Mouse (Mus musculus) gonadal fat pad, adult 2 months (tissue): ENCODE data around the gene Csf2ra. TPM values are rescaled to one million over a fixed set of nuclear protein-coding genes. Genes with fewer than 3 reads are reported as not detected.
"Not testable (repeated sequence)": the region's sequence is repeated elsewhere in the genome, so short reads cannot be mapped to it uniquely, and the experiment has no call there.

Experiments used
- DNase-seq: peaks from one replicate; pipeline ENCODE4 v3.0.0-alpha.2; 2012; ENCODE audit warnings: low read depth
- polyA plus RNA-seq: library from polyadenylated mRNA; depleted of rRNA; stranded (reverse); fragments of >200 nt; gene quantifications from 2 replicates; pipeline ENCODE4 v1.2.3, GENCODE M21; 2012; rRNA removed

The Csf2ra gene
- 108 and 120 TPM in 2 replicates for polyA plus RNA-seq

DNA sequence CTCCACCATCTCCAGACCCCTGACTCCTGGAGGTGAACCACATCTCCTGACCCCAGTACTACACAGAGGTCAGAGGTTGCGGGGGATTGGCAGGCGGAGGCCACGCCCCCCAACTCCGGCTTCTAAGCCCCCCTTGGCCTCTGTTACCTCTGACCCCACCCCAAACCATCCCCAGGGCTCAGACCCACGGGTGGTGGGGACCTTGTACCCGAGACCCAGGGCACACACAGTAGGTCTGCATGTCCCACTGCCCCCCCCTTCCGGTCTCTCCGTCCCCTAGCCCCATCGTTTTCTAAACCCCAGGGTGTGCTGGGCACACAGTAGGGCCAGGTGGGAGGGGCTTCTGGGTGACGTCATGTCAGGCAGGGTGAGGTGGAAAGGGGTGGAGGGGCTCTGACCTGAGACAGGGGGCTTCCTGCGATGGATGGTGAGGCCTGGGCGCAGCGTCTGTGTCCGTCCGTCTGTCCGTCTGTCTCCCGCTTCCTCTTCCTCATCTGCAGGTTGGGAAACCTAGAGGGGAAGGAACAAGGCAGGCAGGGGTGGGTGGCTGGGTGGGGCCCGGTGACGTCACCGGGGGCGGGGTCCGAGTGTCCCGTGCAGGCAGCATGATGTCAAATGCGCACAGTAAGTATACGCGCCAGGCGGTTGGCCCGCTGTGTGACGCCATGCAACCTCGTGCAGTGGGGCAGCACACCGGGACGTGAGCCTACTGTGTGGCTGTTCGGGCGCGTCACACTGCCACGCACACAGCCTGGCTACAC, at the start of gene Csf2ra:
TSS of gene Csf2ra (minus strand) at position 489 of the 761 bp plus-strand sequence.
- DNase-seq = no peak

DNA sequence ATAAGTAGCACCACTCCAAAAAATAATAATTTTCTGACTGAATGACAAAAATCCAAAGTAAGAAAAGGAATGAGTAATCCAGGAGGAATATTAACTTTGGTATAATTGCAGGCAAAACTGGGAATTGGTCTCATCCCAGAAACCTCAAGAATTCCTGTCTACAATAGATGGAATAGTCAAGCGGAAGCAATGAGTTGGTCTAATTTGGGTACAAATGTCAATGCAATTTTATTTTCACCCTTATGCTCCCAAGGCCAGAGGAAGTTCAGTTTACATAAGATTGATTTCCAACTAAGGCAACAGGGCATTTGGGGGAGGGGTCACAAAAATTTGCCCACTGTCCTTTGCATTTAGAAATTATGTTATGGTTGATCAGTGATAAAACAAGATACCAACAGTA, 47.2 kb upstream of the Csf2ra start:
- DNase-seq = no peak

- not testable (repeated sequence) for DNase-seq
Measured at GRCm38 (mm10) chr19:61269141-61269540, 40.9 kb upstream of the Csf2ra start.

DNA sequence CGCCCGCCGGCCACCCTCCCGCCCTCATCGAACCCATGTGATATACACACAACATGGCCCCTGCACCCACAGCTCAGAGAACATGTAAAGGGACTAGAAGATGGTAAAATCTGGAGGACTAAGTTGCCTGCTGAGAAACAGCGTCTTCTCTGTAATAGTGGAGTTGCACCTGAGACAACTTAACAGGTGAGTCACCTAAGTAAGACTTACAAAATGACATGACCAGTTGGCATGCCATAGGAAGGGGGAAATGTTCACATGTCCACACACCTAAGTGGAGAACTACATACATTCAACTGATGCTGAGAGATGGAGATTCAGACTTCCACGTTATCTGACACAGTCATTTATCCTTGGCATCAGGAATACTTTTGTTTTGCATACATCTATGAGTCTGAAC, 38.9 kb upstream of the Csf2ra start:
- DNase-seq = no peak

DNA sequence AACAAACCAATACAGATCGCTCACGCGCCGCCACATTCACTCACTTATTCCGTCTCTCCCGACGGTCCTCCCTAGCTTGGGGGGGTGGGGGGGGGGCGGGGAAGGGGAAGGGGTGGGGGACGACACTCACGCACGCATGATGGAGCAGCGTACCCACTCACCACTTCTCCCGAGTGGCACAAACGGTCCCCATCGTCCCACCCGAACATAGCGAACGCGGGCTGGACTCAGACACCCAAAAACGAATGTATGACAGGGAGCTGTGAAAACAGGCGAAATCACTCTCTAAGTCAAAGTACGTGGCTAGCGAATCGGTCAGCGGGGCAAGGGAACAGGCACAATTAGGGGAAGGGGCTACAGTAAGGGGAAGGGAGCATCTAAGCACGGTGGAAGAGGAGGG, 38.4 kb upstream of the Csf2ra start:
- DNase-seq = no peak

GRCm38 (mm10) chr19:61266246-61266615, 38.0 kb upstream of the Csf2ra start:
- DNase-seq = no peak

DNA sequence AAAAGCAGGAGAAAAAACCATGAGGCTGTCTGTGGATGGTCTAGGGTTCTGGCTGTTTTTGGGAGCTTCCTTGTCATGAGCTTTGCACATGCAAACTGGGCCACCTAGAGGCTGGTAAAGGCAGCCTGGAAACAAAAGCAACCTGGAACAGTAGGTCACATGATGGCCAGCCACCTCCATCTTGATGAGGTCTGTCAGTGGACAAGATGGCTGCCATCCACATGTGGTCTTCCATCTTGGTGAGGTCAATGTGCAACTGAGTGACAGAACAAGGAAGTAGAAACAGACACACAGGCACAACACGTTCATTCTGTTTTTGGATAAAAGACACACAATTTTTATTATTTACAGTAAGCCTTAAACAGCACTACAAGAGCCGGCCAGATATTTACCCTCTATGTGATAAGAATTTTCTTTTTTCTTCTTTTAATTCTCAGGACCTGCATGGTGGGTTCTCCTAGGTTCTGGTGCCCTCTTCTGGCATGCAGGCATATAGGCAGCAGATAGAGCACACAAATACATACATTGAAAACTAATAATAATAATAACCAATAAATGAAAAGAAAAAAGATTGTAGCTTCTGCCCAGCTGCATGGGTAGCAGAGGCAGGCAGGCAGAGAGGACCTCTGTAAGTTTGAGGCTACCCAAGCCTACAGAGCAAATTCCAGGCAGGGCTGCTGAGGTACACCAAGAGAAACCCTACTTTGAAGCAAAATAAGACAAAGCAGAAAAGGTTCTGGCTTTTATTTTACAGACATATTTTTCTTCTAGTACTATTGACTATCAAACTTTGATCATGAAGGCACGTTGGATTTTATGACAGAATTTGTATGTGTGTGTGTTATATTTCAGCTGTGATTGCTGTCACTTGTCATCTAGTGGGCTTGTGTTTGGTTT, 37.4 kb upstream of the Csf2ra start:
- DNase-seq = peak; percentile 73

GRCm38 (mm10) chr19:61264933-61265332, 36.7 kb upstream of the Csf2ra start:
- DNase-seq = no peak

- no peak for DNase-seq
Measured at GRCm38 (mm10) chr19:61264227-61264626, 36.0 kb upstream of the Csf2ra start.

- no peak for DNase-seq
Measured at GRCm38 (mm10) chr19:61261241-61261640, 33.0 kb upstream of the Csf2ra start.

GRCm38 (mm10) chr19:61257733-61258132, 29.5 kb upstream of the Csf2ra start:
- DNase-seq = no peak

DNA sequence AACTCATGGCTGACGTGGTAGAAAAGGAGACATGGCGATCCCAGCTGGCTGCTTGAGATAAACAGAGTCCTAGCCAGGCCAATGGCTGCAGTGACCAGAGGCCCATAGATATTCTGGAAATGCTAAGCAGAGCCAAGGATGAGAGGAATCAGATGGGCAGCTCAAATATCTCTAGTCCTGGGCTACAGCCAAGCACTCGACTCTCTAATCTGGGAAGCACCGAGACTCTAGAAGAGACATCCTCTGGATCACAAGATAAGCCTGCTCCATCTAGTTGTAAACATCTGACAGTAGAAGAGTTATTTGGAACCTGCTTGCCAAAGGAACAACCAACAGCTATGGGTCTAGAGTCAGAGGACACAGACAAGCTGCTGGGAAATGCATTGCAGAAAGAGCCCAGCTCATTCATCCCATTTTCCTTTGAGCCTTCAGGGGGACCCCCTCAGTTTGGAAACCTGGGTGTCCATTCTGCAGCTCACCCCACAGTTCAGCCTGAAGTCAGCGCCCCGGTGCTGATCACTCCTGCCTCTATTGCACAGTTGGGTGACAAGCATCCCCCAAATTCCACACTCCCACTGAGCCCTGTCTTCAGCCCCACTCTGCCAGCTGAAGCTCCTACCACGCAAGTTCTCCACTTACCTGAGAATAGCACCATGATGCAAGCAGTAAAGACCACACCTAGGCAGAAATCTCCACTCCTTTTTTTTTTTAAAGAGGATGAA, 28.1 kb upstream of the Csf2ra start:
- no peak for DNase-seq

GRCm38 (mm10) chr19:61247334-61247733, 19.1 kb upstream of the Csf2ra start:
- DNase-seq = not testable (repeated sequence)

DNA sequence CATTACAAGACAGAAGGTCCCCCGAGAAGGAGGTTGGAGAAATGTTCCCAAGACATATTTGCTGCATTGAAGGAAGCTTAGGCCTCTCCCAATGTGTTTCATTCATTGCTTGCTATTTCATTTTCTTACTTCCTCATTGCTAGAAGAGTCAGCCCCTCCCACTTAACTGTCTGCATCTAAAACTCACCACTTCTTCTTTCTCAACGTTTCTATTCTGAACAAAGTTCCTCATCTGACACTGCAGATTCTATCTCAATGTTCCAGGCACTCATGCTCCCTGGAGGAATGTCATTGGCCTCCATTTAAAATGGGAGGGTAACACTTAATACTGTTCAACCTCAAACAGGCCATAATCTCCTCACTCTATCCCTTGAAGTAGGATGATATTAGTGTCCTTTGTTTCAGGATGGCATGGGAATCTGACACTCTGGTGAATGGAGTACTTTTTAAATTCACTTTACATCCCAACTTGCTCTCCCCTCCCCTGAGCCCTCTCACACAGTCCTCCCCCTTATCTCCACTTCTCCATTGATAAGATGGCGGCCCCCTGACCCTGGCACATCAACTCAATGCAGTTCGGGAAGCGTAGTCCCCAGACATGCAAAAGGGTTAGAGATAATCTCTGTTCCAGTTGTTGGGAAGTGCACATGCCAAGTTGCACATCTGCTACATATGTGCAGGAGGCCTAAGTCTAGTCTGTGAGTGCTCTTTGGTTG, 16.6 kb upstream of the Csf2ra start:
- DNase-seq = no peak

DNA sequence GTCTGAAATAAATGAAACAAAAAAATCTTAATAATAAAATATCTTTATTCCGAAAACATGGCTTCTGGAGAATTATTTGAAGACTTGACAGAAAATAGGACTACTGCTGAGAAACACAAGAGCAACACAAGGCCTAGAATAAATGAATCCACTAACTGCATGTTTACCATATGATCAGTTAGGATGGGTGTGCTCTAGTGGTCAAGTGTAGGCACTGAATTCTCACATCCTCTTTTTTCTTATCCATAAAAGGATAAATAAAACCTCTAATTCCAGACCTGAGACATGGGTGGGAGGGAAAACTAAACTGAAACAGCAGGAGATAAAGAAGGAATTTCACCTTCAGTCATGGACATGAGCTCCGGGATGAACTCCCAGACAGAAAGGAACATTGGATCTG, 9.7 kb upstream of the Csf2ra start:
- no peak for DNase-seq

DNA sequence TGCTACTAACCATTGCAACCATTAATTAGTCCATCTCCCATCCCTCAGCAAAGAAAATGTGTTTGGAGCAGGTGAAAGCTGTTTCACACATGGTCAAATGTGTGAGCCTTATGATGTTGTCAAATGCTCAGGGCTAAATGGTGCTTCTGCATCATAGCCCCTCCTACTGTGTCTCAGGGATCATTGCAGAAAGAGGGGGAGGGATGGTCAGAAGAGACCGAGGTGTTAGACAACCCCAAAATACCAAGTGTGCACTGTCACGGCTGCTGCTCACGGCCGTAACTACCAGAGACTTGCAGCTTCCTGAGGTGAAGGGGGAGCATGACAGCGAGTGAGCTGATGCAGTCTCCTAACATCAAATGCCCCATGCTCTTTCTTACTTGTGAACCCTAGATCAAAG, 6.3 kb upstream of the Csf2ra start:
- DNase-seq = no peak

- peak; percentile 17 for DNase-seq
Measured at GRCm38 (mm10) chr19:61226928-61227854, 1.0 kb downstream of the Csf2ra start.

DNA sequence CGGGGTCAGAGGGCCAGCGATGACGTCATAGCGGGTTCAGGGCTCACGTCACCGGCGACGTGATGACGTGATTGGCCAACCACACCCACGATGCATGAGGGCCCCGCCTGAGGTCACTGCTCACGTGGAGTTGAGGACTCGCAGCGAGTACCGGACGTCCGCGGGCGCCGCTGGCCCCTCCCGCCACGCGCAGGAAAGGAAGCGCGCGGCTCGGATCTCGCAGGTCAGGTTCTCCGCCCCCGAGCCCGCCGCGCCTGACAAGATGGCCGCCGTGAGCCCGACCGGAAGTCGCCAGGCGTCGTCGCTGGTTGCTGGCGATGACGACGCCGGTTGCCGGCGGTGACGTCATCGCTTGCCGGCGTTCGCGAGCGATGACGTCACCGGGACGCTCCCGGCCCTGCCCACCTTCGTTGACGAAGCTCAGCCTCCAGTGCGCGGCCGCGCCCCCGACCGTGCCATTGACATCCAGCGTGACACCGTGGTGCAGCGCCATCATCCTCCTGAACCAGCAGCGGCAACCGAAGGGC, 1.8 kb downstream of the Csf2ra start:
- DNase-seq = no peak

DNA sequence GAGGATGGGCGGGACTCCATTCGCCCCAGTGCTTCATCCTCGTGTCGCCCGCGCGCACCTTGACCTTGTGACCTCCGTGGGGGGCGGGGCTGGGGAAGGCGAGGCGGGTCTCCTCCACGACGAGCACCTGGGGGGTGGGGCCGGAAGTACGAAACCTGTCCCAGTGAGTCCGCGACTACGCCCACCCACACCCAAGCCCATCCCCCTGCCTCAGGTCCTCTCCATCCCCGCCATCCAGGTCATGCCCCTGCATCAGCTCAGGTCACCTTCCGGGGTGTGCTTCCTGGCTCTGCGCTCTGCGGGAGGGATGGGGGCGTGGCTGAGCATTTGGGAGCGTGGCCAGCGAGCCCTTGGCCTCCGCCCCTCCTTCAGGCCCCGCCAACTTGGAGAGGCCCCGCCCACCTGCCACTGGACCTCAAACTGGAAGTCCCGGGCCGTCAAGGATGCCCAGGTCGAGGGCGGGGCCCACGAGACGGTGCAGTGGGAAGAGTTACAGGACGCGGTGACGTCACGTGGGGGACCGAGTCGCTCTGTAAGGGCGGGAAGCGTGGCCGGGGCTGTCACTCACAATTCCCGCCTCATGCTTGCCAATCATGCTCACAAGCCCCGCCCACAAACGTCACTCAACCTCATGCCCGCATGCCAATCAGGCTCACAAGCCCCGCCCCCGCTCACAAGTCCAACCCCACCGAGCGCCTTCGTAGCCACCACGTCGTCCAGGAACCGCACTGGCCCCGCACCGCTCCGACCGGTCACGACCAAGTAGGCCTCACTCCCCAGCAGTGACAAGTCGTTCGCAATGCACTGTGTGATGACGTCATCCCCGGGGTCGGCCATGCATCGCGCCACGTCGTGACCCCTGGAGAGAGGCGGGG, 2.5 kb downstream of the Csf2ra start:
- no peak for DNase-seq
